Mouse (Mus musculus) thymus, postnatal 10 days (tissue): Measurements from ENCODE around the gene Klc1.

ENCODE experiments used
- DNase-seq, 2 experiments: peaks; one replicate each; pipeline ENCODE4 v3.0.0; 2021; ENCODE audit warnings: low spot score in 2 of 2

The Klc1 gene

DNA sequence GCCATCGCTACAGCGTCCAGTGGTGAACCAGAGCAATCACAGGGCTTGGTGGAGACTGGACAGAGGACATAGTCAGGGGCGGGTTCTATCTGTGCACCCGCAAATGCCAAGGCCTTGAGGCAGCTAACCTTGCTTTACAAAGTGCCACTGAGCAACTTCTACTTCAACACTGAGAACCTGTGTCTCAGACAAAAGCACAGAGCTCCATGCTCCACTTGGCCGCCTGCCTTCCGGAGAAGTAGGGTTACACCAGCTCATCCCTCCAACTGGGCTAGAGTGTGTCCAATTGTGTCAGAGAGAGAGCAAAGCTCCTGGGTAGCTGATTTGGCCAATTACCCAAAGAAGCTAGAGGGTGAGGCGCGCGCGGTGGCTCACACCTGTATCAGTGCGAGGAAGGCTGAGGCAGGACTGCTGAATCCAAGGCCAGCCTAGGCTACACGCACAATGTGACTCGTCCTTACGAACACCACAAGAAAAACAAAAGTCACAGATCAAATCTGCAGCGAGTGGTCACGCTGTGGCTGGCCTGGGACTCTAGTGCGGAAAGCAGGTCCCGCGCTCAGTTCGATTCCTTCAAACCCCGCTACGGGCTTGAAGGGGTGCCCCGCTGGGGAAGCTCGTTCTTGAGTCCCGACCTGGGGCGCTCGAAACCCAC is 54.6 kb downstream of the Klc1 start:
- no peak for DNase-seq

DNA sequence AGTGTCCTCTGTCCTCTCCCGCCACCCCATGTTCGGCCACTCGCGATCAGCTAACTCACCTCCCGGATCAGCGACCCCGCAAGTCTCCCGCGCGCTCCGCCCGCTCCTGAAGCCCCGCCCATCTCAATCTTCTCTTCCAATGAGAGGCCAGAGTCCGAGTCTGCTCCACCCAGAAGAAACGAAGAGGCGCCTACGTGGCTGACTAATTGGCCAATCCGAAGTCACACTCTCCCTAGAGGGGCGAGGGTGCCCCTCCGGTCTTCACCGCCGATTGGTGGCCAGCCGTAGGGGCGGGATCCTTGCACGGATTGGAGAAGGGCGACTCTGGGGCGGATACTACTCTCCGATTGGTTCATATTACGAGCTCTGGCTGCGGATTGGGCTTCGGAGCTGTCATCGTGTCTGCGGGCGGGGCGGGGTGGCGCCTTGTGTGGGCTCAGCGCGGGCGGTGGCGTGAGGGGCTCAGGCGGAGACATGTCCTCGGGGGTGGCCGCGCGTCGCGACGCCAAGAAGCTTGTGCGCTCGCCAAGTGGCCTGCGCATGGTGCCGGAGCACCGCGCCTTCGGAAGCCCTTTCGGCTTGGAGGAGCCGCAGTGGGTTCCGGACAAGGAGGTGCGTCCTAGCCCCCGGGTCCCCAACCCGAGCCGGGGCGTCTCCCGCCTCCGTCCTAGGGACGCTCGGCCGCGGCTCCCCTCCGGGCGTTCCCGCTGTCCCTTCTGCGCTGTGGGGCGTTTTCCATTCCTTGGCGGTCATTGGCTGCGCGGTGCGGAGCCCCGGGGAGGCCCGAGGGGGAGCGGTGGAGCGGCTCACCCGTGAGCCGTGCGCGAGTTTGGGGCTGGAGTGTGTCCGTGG is 55.3 kb downstream of the Klc1 start, which contains the start of the genes Xrcc3 and Zfyve21:
Gene Xrcc3, minus strand, starts transcription at position 108 of the 852 bp plus-strand sequence.
Gene Zfyve21, plus strand, starts transcription at position 405 of the 852 bp plus-strand sequence.
- peak; percentile 96 to 99 for DNase-seq

DNA sequence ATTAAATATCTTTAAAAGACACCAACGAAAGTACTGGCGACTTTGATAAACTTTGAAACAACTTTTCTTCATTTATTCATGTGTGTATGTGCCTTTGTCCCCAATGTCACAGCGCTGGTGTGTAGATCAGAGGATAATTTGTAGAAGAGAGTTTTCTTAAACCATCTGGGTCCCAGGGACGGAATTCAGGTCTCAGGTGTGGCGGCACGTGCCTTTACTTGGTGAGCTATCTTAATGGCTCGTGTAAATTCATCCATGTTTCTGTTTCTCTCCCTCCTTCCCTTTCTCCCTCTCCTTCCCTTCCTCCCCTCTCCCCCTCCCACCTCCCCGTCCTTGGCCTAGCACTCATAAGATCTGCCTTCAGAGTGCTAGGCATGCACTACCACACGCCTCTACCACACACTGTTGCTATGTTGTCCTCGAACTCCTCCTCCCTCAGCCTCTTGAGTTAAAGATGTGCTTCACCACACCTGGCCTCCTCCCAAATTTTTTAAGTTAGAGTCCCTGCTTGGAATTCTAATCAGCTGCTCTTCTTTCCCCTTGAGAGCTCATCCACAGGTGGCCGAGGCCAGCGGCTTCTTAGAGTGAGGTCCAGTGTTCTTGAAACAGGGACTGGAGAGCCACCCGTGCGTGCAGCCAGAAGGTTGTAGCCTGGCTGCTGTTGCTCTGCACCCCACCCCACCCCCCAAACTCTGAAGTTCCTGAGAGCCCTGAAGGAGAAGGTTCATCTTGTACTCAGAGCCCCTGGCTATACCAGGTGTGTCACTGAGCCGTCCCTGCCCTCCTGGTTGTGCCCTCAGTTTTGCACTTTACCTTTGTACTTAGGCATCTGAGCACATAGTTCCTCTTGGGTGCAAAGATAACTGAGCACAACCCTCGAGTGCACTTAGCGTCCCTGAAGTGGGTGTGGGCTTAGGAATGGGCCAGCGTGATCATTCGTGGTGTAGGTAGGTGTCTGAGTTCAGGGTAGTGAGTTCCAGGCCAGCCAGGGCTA is 56.4 kb downstream of the Klc1 start:
- DNase-seq, result no peak

DNA sequence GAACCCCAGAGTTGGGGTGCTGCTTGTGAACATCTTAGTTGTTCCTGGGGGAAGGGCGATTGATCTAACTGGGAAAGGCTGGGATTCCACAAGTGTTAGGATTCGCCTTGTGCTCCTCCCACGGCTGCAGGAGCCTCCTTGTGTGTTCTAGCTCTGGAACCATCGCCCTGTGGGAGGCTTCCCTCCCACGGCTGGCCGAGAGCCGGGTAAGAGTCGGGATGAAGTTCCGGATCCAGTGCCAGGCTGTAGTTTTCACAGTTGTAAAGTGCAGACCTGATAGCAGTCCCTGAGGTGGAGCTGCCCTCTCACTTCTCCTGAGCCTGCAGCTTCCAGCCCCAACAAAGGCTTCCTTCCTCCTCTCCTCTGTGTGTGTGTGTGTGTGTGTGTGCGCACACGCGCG is 57.9 kb downstream of the Klc1 start:
- DNase-seq, result no peak

DNA sequence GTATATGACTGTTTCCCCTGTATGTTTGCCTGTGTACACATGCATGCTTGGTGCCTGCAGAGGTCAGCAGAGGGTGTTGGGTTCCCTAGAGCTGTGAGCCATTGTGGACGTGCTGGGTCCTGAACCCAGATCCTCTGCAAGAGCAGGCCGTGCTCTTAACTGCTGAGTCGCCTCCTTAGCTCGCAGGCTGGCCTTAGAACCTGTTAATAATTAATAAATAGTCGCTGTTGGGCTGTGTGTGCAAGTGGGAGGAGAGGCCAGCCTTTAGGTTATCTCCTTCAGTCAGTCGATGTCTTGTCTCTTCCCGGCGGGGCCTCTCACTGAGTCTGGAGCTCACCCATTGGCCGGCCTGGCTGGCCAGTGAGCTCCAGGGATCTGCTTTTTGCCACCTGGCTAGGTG is 58.3 kb downstream of the Klc1 start:
- DNase-seq, result no peak

DNA sequence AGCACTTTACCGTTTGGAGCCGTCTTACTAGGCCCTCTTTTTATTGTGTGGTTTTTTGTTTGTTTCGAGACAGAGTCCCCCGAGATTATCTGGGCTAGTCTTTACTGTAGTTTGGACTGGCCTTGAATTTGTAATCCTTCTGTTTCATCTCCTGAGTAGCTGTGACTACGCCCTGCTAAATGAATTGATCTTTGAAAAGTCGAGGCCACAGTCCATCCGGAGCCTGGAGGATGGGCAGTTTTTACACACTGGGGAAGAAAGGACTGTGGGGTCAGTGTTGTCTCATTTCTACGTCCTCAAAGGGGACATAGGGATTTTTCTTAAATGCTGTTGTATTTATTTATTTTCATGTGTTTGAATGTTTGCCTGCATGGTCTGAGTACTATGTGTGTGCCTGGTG is 59.3 kb downstream of the Klc1 start:
- no peak for DNase-seq

DNA sequence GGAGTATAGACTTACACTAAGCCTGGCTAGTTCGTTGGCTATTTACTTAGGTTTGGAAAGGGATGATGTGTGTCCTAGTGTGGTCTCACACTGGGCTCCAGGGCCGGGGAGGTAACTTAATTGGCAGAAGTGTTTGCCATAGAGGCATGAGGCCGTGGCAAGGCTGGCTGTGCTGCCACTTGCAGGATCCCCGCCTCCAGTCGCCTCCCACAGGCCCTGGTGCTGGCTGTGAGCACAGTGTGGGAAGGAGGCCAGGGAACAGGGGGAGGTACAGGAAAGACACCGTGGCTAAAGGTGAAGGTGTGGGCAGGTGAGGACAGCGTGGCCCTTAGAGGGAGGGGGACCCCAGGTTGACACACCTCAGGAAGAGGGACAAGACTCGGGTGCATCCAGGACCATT is 61.3 kb downstream of the Klc1 start:
- DNase-seq, result no peak

DNA sequence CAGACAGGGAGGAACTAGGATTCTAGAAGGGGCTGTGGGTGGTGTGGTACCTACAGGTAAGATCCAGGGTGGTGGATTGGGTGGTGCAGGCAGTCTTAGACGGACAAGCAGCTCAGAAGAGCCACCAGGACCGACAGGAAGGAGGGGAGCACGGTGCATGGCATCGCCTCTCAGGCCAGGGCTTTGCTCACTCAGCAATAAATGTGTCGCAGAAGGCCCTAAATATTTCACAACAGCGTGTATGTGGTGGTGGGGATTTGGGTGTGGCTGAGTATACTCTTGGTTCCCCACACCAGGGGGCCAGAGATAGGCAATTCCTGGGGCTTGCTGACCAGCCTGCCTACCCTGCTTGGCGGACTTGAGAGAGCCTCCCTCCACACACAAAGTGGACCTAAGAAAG is 62.1 kb downstream of the Klc1 start:
- DNase-seq, result no peak

DNA sequence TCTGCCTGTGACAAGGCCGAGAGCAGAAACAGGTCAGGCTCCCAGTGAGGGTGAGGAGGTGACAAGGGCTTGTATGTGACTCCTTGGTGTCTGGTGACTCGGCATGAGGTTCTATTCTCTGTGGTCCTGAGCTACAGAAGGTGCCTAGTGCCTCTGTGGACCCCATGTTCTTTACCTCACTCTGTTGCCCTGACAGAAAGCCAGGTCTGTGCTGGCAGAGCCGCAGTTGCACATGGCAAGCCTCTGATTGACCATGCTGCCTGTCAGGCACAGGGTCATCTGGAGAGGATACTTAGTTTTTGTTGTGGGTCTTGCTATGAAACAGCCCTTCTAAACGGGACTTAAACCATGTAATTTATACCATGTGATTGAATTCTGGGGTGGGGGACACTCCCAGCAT is 63.3 kb downstream of the Klc1 start:
- no peak for DNase-seq

DNA sequence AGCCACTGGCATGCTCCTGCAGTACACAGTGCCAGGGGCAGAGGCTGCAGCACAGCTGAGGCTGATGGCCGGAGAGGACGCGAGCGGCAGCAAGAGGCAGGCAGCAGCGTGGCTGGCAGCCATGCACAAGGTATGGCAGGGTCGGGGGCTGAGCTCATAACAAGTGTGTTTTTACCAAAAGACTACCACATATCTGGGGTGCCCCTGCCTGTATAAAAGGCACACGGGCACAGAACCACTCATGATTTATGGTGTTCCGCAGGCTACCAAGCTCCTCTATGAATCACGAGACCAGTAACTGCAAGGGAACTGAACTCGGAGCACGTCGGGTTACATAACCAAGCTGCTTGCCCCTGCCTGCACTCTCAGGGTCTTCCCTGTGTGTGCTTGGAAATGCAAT is 68.9 kb downstream of the Klc1 start:
- DNase-seq, result no peak

DNA sequence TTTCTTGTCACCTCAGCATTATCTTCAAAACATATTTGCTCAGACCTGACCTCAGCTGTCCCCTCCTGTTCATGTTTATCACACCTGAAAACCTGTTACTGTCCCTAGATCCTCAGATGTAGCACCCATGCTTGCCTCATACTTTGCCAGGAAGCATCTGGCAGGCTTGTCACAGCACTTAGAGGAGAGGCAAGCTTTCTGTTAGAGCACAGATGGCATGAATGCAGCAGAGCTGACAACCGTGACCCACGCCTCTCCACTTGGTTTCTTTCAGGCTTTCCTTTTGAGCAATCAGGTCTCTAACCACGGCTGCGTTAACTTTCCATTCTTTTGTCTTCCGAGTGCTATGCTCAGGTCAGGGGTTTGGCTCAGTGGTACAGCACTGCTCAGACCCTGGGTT is 70.8 kb downstream of the Klc1 start:
- no peak for DNase-seq

DNA sequence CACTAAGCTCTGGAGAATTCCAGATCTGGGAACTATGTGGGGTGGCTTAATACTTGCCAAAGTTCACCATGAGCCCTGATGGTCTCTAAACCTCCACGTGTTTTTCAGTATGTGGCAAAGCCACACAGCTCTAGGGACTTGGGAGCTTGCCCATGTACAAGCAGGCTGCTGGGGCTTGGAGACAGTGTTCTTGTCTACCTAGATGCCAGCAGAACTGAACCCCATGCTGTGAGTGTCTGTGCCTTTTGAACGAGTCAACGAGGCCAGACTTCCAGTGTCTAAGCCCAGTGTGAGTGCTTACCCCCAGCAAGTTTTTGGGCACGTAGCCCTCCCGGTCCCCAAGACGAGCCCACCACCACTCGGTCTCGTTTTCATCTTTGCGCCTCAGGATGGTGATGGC is 71.3 kb downstream of the Klc1 start:
- no peak for DNase-seq

DNA sequence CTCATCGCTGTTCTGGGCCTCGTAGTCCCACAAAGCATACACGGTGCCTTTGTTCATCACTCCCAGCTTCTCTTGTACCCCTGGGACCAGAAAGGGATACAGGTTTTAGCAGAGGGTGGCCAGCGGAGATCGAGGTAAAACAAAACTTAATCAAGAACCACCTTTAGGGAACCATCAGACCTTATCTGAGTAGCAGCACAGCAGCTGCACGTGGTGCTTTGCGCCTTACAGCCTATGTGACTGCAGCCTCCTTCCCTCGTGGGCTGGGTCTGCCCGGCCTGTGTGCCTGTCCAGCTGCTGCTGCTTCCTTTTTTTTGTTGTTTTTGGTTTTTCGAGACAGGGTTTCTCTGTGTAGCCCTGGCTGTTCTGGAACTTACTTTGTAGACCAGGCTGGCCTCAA is 71.7 kb downstream of the Klc1 start:
- DNase-seq, result no peak

DNA sequence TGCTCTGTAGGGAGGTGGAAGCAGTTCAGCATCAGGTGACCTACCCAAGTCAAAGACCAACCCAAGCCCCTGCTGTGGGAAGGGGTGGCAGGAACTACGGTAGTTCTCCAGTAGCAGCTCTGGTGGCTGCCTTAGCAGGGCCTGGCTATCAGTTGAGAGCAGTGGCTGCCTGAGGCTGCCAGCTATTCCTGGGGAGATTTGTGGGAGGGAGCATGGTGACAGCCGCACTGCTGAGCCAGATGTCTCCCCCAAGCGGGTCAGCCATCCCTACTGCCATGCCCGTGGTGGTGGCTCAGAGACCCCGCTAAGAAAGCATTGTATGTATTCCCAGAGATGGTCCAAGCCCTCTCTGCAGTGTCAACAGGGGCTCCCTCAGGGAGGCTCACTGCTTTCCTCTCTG is 74.0 kb downstream of the Klc1 start:
- DNase-seq, result no peak

DNA sequence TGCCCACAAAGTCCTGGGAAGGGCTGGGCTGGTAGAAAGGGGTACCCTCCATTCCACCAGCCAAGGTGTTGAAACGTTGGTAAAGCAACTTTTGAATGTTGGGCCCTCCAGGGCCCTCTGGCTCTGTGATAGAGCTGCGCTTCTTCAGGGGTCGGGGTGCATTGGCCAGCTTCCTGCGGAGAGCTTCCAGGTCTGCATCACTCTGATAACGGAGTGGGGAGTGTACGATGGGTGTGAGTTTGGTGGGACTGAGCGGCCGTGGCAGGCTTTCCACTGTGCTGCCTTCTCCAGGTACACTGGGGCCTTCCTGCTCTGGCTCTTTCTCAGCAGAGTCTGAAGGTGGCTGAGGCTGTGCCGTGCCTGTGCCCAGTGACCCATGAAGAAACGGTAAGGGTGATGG is 74.8 kb downstream of the Klc1 start:
- DNase-seq, result no peak

DNA sequence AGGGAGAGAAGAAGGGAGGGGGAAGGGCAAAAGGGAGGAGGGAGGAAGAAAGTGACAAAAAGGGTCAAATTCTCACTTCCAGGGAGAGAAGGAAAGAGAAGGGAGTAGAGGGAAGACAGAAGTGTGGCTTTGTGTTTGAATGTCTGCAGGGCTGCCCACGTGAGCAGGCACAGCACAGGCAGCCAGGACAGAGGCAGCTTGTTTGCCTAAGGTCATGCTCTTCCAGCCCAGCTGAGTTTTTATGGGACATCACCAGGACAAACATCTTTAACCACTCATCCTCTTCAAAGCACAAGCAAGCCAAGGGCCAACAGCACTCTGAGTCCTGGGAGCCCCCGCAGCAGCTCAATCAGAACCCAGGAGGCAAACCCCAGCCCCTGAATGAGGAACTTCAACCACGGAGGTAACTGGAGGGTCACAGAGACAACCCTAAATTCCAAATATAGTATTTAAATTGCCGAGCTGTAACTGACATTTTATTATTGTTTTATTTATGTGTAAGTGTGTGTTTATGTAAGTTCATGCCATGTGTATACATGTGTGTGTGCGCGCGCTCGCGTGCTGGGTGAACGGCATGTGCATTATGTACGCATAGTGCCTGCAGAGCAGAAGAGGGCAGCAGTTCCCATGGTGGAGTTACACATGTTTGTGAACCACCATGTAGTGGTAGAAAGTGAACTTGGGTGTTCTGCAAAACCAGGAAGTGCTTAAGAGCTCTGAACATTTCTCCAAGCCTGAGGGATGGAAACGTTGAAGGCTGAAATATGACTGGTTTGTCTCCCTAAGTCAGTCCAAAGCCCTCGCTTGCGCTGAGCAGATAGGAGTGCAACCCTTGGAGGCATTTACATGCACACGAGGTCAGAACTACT is 84.2 kb downstream of the Klc1 start:
- DNase-seq, result no peak

DNA sequence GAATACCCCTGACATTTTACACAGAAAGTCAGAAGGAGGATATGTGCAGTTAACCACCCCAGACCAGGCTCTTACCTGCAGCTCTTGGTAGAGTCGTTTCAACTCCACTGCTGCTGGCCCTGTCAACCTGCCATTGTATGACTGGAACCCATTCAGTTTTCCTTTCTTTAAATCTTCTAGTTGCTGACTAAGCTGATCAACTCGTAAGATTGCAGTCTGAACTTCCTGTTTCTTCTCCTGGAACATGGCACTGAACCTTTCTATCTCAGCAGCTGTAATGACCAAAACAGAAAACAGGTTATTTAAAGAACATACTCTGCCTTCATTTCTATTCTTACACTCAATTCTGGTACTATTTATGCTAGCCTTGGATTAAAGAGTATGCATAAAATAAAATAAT is 84.8 kb downstream of the Klc1 start:
- DNase-seq, result no peak

DNA sequence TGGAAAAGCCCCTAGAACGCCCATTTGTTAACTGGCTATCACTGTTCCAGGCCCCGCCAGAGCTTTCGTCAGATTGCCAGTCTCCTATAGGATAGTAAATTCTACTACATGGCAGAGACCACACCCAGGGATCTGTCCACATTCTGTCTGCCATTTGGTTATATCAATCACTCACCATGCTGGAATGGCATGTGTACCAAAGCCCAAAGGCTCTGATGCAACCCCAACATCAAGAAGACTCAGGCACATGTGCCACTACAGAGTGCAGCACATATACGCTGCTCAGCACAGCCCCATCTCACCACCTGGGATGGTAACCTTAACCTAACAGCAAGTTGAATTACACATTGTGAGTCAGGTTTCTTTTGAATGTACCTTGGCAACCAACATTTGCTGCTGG is 87.3 kb downstream of the Klc1 start:
- DNase-seq, result no peak

DNA sequence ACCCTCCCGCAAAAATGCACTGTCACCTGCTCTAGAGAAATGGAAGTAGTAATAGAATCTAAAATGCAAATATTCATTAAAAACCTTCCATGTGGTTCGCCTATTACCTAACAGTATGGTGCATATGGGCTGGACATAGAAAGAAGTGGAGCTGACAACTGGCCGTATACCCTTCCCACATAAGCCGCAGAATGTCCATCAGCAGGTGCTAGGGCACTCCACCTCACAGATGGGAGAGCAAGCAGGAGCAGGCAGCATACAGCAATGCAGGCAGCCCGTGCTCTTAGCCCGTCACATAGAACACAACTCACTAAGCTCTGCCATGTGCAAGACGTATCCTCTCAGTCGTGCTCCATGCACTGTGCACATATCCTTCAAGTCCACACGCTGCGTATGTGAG is 88.2 kb downstream of the Klc1 start:
- DNase-seq, result no peak

DNA sequence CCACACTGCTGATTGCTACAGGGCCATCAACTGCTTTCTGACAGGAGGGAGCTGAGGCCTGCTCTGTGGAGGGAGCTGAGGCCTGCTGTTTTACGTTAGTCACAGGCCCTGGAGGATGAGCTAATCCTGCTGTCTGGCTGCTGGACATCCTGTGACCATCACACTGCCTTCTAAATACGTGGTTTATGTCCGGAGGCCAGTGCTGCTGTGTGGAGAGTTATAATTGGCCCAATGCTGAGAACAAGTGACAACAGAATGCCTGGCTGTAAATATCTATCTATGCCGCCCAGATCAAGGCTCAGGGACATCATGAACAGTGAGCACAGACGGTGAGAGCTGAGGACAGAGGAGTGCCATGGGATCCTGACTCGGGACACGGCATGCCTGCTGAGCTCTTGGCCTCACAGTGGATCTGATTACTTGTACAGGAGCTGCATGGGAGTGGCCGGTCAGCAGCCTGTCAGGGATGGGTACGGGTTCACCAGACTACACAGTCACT is 89.7 kb downstream of the Klc1 start:
- DNase-seq, result no peak

DNA sequence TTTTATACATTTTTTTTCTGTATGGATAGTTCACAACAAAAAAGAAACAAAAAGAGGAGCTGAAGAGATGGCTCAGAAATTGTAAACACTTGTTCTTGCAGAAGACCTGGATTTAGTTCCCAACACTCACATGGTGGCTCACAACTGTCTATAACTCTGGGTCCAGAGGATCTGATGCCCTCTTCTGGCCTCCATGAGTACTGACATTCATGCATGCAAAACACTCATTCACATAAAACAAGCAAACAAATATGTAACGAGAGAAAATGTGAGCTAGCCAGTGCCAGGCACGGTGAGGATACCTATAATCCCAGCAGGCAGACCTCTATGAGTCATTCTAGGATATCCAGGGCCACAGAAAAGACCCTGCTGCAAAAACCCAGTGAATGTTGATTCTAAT is 92.6 kb downstream of the Klc1 start:
- no peak for DNase-seq
